Mouse (Mus musculus) embryonic facial prominence, embryonic 13.5 days (tissue): ENCODE measurements around the gene Olfr739. TPM values are rescaled to one million over a fixed set of nuclear protein-coding genes. Genes with fewer than 3 reads are reported as not detected.

Source experiments
- ATAC-seq: fragments of 200-750 bp; cut with Nextera tagmentation; 2 replicates; pipeline ENCODE4 v1.8.0; 2017; ENCODE audit warnings: low read depth; ENCODE audit not compliant: insufficient number of reproducible peaks, insufficient read depth, low FRiP score, low TSS enrichment
- H3K27ac ChIP-seq: fragments of 300-500 bp; sonication (generic); 2 replicates; pipeline ENCODE4 v1.5.1; 2015; ENCODE audit warnings: moderate library complexity, mild to moderate bottlenecking, inconsistent platforms
- H3K27me3 ChIP-seq: fragments of 300-500 bp; sonication (generic); 2 replicates; pipeline ENCODE4 v1.6.1; 2015; ENCODE audit warnings: mild to moderate bottlenecking, inconsistent platforms
- H3K36me3 ChIP-seq: fragments of 300-500 bp; sonication (generic); 2 replicates; pipeline ENCODE4 v1.6.1; 2015; ENCODE audit warnings: mild to moderate bottlenecking, inconsistent platforms
- H3K4me1 ChIP-seq: fragments of 300-500 bp; sonication (generic); 2 replicates; pipeline ENCODE4 v1.6.1; 2015; ENCODE audit warnings: inconsistent platforms
- H3K4me2 ChIP-seq: fragments of 300-500 bp; sonication (generic); 2 replicates; pipeline ENCODE4 v1.6.1; 2015; ENCODE audit warnings: moderate library complexity, mild to moderate bottlenecking, inconsistent platforms
- H3K4me3 ChIP-seq: fragments of 300-500 bp; sonication (generic); 2 replicates; pipeline ENCODE4 v1.5.1; 2015; ENCODE audit warnings: mild to moderate bottlenecking, inconsistent platforms
- H3K9ac ChIP-seq: fragments of 300-500 bp; sonication (generic); 2 replicates; pipeline ENCODE4 v1.6.1; 2015; ENCODE audit warnings: mild to moderate bottlenecking, inconsistent platforms
- H3K9me3 ChIP-seq: fragments of 300-500 bp; sonication (generic); 2 replicates; pipeline ENCODE4 v1.6.1; 2016; ENCODE audit warnings: inconsistent platforms
- WGBS: fragments of 180-500 bp; shearing (Covaris S2); methylation state at CpG from one replicate; pipeline ENCODE4 v1.1.7; 2015; ENCODE audit warnings: mixed read lengths; 5-methylcytosine and 5-hydroxymethylcytosine counted together
- polyA plus RNA-seq: library from polyadenylated mRNA; unstranded; fragments of >200 nt; fragmentation: Nextera tagmentation; extraction: Ambion mirVana; gene quantifications from 2 replicates; pipeline ENCODE4 v1.2.1, GENCODE M21; 2015

Gene Olfr739
- not detected in 2 replicates for polyA plus RNA-seq

- H3K36me3 ChIP-seq = no peaks in the 10 kb centered on the region
- no peaks in the 10 kb centered on the region for H3K27me3 ChIP-seq
- H3K4me1 ChIP-seq = no peaks in the 10 kb centered on the region
- no peak within 1 kb of the TSS for H3K4me2 ChIP-seq
- H3K27ac ChIP-seq = no peak within 1 kb of the TSS
- H3K9me3 ChIP-seq = no peaks in the 10 kb centered on the region
- no peak for ATAC-seq
- no peak within 1 kb of the TSS for H3K9ac ChIP-seq
- WGBS = 68% methylated on average over 2 of the region's 2 CpGs
- H3K4me3 ChIP-seq = no peak within 1 kb of the TSS
These were observed at the start of gene Olfr739 for GRCm38 (mm10) chr14:50418326-50418725. Olfr739 (plus strand) TSS chr14:50418626.

GRCm38 (mm10) chr14:50380863-50381262 lies 37.6 kb upstream of the Olfr739 start, which contains the start of gene Olfr736:
Olfr736 (plus strand) TSS chr14:50381163.
- no peak for ATAC-seq
- no peaks in the 10 kb centered on the region for H3K4me1 ChIP-seq
- H3K9ac ChIP-seq = no peak within 1 kb of the TSS
- no peak within 1 kb of the TSS for H3K27ac ChIP-seq
- 87% methylated on average over 2 of the region's 2 CpGs for WGBS
- H3K9me3 ChIP-seq = no peaks in the 10 kb centered on the region
- H3K27me3 ChIP-seq = no peaks in the 10 kb centered on the region
- no peaks in the 10 kb centered on the region for H3K36me3 ChIP-seq
- no peak within 1 kb of the TSS for H3K4me2 ChIP-seq
- H3K4me3 ChIP-seq = no peak within 1 kb of the TSS

GRCm38 (mm10) chr14:50407268-50407667 lies 11.2 kb upstream of the Olfr739 start, which contains the start of gene Olfr738:
Olfr738 (plus strand) TSS chr14:50407568.
- no peaks in the 10 kb centered on the region for H3K4me1 ChIP-seq
- no peaks in the 10 kb centered on the region for H3K27me3 ChIP-seq
- ATAC-seq = no peak
- no peak within 1 kb of the TSS for H3K9ac ChIP-seq
- H3K27ac ChIP-seq = no peak within 1 kb of the TSS
- H3K36me3 ChIP-seq = no peaks in the 10 kb centered on the region
- H3K4me2 ChIP-seq = no peak within 1 kb of the TSS
- no peaks in the 10 kb centered on the region for H3K9me3 ChIP-seq
- 89% methylated on average over 1 of the region's 1 CpGs for WGBS
- H3K4me3 ChIP-seq = no peak within 1 kb of the TSS

- WGBS = 83% methylated on average over 3 of the region's 3 CpGs
- H3K9ac ChIP-seq = no peak within 1 kb of the TSS
These were observed 26.8 kb downstream of the Olfr739 start, which contains the start of gene Olfr740 for GRCm38 (mm10) chr14:50445245-50445644. Olfr740 (plus strand) TSS chr14:50445545.

GRCm38 (mm10) chr14:50472438-50472837 lies 54.0 kb downstream of the Olfr739 start, which contains the start of gene Olfr741:
Olfr741 (plus strand) TSS chr14:50472738.
- H3K36me3 ChIP-seq = no peaks in the 10 kb centered on the region
- no peak within 1 kb of the TSS for H3K4me3 ChIP-seq
- no peaks in the 10 kb centered on the region for H3K4me1 ChIP-seq
- H3K27ac ChIP-seq = no peak within 1 kb of the TSS
- H3K9me3 ChIP-seq = no peaks in the 10 kb centered on the region
- H3K27me3 ChIP-seq = no peaks in the 10 kb centered on the region
- WGBS = 70% methylated on average over 2 of the region's 2 CpGs
- H3K4me2 ChIP-seq = no peak within 1 kb of the TSS
- no peak within 1 kb of the TSS for H3K9ac ChIP-seq
- ATAC-seq = no peak

More at GRCm38 (mm10) chr14:50445245-50445644, 26.8 kb downstream of the Olfr739 start, which contains the start of gene Olfr740:
- no peak within 1 kb of the TSS for H3K4me2 ChIP-seq
- H3K36me3 ChIP-seq = no peaks in the 10 kb centered on the region
- H3K9me3 ChIP-seq = no peaks in the 10 kb centered on the region
- H3K4me3 ChIP-seq = no peak within 1 kb of the TSS
- ATAC-seq = no peak
- no peaks in the 10 kb centered on the region for H3K4me1 ChIP-seq
- no peaks in the 10 kb centered on the region for H3K27me3 ChIP-seq
- no peak within 1 kb of the TSS for H3K27ac ChIP-seq

Other genes with a start within 250 kb of the Olfr739 start
- gene Olfr730, start 230.4 kb upstream of the Olfr739 start, polyA plus RNA-seq = not detected in 2 replicates
- not detected in 2 replicates for gene Olfr731, start 176.8 kb upstream of the Olfr739 start, polyA plus RNA-seq
- gene Olfr732, start 134.4 kb upstream of the Olfr739 start, polyA plus RNA-seq = not detected in 2 replicates
- gene Olfr733, start 117.1 kb upstream of the Olfr739 start, polyA plus RNA-seq = 0.10 TPM in 1 of 2 replicates, not detected in the other
- gene Olfr734, start 91.9 kb upstream of the Olfr739 start, polyA plus RNA-seq = not detected in 2 replicates
- gene Olfr735, start 69.8 kb upstream of the Olfr739 start, polyA plus RNA-seq = not detected in 2 replicates
- 0.07 TPM in 1 of 2 replicates, not detected in the other for gene Tlr11, start 60.7 kb upstream of the Olfr739 start, polyA plus RNA-seq
- gene Olfr736, start 37.5 kb upstream of the Olfr739 start, polyA plus RNA-seq = 0.22 TPM in 1 of 2 replicates, not detected in the other
- not detected in 2 replicates for gene Olfr738, start 11.1 kb upstream of the Olfr739 start, polyA plus RNA-seq
- gene Olfr740, start 26.9 kb downstream of the Olfr739 start, polyA plus RNA-seq = not detected in 2 replicates
- not detected in 2 replicates for gene Olfr741, start 54.1 kb downstream of the Olfr739 start, polyA plus RNA-seq
- gene Olfr742, start 85.0 kb downstream of the Olfr739 start, polyA plus RNA-seq = not detected in 2 replicates
- gene Olfr743, start 103.2 kb downstream of the Olfr739 start, polyA plus RNA-seq = not detected in 2 replicates
- not detected in 2 replicates for gene Olfr744, start 196.3 kb downstream of the Olfr739 start, polyA plus RNA-seq
- 0.32 and 0.63 TPM in 2 replicates for gene Olfr745, start 220.8 kb downstream of the Olfr739 start, polyA plus RNA-seq
- gene Olfr746, start 228.5 kb downstream of the Olfr739 start, polyA plus RNA-seq = not detected in 2 replicates